Mouse (Mus musculus) T-helper 2 cell (primary cell): ENCODE results near the gene Tbc1d7.

Experiments used
- in situ Hi-C: fragments of 300-600 bp; cut with MboI, MseI; formaldehyde crosslinking; loops from one replicate; pipeline ENCODE4 v1.15.1; 2025; ENCODE audit warnings: high pct_unique_total_duplicates

Tbc1d7 gene

GRCm38 (mm10) chr13:43197187-43197586 lies 25.9 kb upstream of the Tbc1d7 start:
- in situ Hi-C loops = no loop called here

- in situ Hi-C loops = no loop called here
Measured at GRCm38 (mm10) chr13:43196000-43196399, 24.7 kb upstream of the Tbc1d7 start.

- in situ Hi-C loops = no loop called here
Measured at GRCm38 (mm10) chr13:43193932-43194331, 22.6 kb upstream of the Tbc1d7 start.

GRCm38 (mm10) chr13:43193266-43193665 lies 22.0 kb upstream of the Tbc1d7 start:
- in situ Hi-C loops = no loop called here

GRCm38 (mm10) chr13:43191741-43192192 lies 20.5 kb upstream of the Tbc1d7 start:
- in situ Hi-C loops = no loop called here

- in situ Hi-C loops = no loop called here
Measured at GRCm38 (mm10) chr13:43191290-43191689, 20.0 kb upstream of the Tbc1d7 start.

GRCm38 (mm10) chr13:43187736-43188135 lies 16.4 kb upstream of the Tbc1d7 start:
- in situ Hi-C loops = no loop called here

GRCm38 (mm10) chr13:43183248-43184055 lies 12.2 kb upstream of the Tbc1d7 start:
- in situ Hi-C loops = no loop called here

GRCm38 (mm10) chr13:43182465-43183201 lies 11.3 kb upstream of the Tbc1d7 start:
- in situ Hi-C loops = no loop called here

- in situ Hi-C loops = no loop called here
Measured at GRCm38 (mm10) chr13:43181104-43181503, 9.8 kb upstream of the Tbc1d7 start.

GRCm38 (mm10) chr13:43177317-43177716 lies 6.0 kb upstream of the Tbc1d7 start:
- in situ Hi-C loops = loop anchor here (5.0 to 10.0 kb wide), 3 partner anchors 145 to 377 kb away; no protein-coding TSS in a partner anchor

GRCm38 (mm10) chr13:43176676-43177075 lies 5.4 kb upstream of the Tbc1d7 start:
- in situ Hi-C loops = loop anchor here (5.0 to 10.0 kb wide), 3 partner anchors 146 to 378 kb away; no protein-coding TSS in a partner anchor

- in situ Hi-C loops = loop anchor here (10.0 kb wide), 2 partner anchors 302 to 382 kb away; no protein-coding TSS in a partner anchor
Measured at GRCm38 (mm10) chr13:43173262-43173661, 2.0 kb upstream of the Tbc1d7 start.

GRCm38 (mm10) chr13:43172036-43172713 lies 874 bp upstream of the Tbc1d7 start:
- in situ Hi-C loops = loop anchor here (10.0 kb wide), 2 partner anchors 303 to 383 kb away; no protein-coding TSS in a partner anchor

GRCm38 (mm10) chr13:43167721-43168120 lies 3.6 kb downstream of the Tbc1d7 start:
- in situ Hi-C loops = no loop called here

- in situ Hi-C loops = no loop called here
Measured at GRCm38 (mm10) chr13:43159429-43159828, 11.9 kb downstream of the Tbc1d7 start.

- in situ Hi-C loops = no loop called here
Measured at GRCm38 (mm10) chr13:43158281-43158680, 13.0 kb downstream of the Tbc1d7 start.

GRCm38 (mm10) chr13:43157370-43157769 lies 13.9 kb downstream of the Tbc1d7 start:
- in situ Hi-C loops = no loop called here

GRCm38 (mm10) chr13:43152005-43152520 lies 19.2 kb downstream of the Tbc1d7 start:
- in situ Hi-C loops = no loop called here

- in situ Hi-C loops = no loop called here
Measured at GRCm38 (mm10) chr13:43149661-43150060, 21.6 kb downstream of the Tbc1d7 start.

- in situ Hi-C loops = no loop called here
Measured at GRCm38 (mm10) chr13:43148692-43149091, 22.6 kb downstream of the Tbc1d7 start.
